Mouse (Mus musculus) hindbrain, embryonic 11.5 days (tissue): ENCODE data around the gene Edem3. TPM values are rescaled to one million over a fixed set of nuclear protein-coding genes. Genes with fewer than 3 reads are reported as not detected.

Source experiments
- ATAC-seq: fragments of 200-750 bp; cut with Nextera tagmentation; 2 replicates; pipeline ENCODE4 v1.8.0; 2017; ENCODE audit warnings: mild to moderate bottlenecking, moderate TSS enrichment, moderate library complexity; ENCODE audit not compliant: low FRiP score
- DNase-seq: peaks from one replicate; pipeline ENCODE4 v3.0.0-alpha.2; 2015; ENCODE audit warnings: low spot score
- H3K27ac ChIP-seq: fragments of 300-500 bp; sonication (generic); 2 replicates; pipeline ENCODE4 v1.5.1; 2014; ENCODE audit warnings: mild to moderate bottlenecking, low read depth, low read length
- H3K27me3 ChIP-seq: fragments of 300-500 bp; sonication (generic); 2 replicates; pipeline ENCODE4 v1.6.1; 2014; ENCODE audit warnings: mild to moderate bottlenecking, low read length, moderate library complexity, mixed read lengths; ENCODE audit not compliant: control insufficient read depth, insufficient read depth
- H3K36me3 ChIP-seq: fragments of 300-500 bp; sonication (generic); 2 replicates; pipeline ENCODE4 v1.6.1; 2014; ENCODE audit warnings: mild to moderate bottlenecking, low read length, moderate library complexity, mixed read lengths; ENCODE audit not compliant: control insufficient read depth, insufficient read depth
- H3K4me1 ChIP-seq: fragments of 300-500 bp; sonication (generic); replicated peaks from 2 replicates; pipeline ENCODE4 v1.6.1; 2014; ENCODE audit warnings: low read length, mixed read lengths; ENCODE audit not compliant: control insufficient read depth, insufficient read depth
- H3K4me2 ChIP-seq: fragments of 300-500 bp; sonication (generic); replicated peaks from 2 replicates; pipeline ENCODE4 v1.6.1; 2014; ENCODE audit warnings: mild to moderate bottlenecking, low read depth, low read length
- H3K4me3 ChIP-seq: fragments of 300-500 bp; sonication (generic); 2 replicates; pipeline ENCODE4 v1.5.1; 2014; ENCODE audit warnings: low read depth, low read length
- H3K9ac ChIP-seq: fragments of 300-500 bp; sonication (generic); 2 replicates; pipeline ENCODE4 v1.6.1; 2014; ENCODE audit warnings: low read depth, low read length
- H3K9me3 ChIP-seq: fragments of 300-500 bp; sonication (generic); 2 replicates; pipeline ENCODE4 v1.6.1; 2016; ENCODE audit warnings: low read length; ENCODE audit not compliant: control insufficient read depth
- WGBS: fragments of 180-500 bp; shearing (Covaris S2); extraction: QIAGEN DNeasy Blood & Tissue Kit; methylation state at CpG from one replicate; pipeline ENCODE4 v1.1.7; 2014; 5-methylcytosine and 5-hydroxymethylcytosine counted together
- polyA plus RNA-seq: library from polyadenylated mRNA; unstranded; fragments of >200 nt; fragmentation: Nextera tagmentation; extraction: Ambion mirVana; gene quantifications from 2 replicates; pipeline ENCODE4 v1.2.1, GENCODE M21; 2014

Gene Edem3
- polyA plus RNA-seq, 1 experiment from 2014 or later = 21.2 TPM

DNA sequence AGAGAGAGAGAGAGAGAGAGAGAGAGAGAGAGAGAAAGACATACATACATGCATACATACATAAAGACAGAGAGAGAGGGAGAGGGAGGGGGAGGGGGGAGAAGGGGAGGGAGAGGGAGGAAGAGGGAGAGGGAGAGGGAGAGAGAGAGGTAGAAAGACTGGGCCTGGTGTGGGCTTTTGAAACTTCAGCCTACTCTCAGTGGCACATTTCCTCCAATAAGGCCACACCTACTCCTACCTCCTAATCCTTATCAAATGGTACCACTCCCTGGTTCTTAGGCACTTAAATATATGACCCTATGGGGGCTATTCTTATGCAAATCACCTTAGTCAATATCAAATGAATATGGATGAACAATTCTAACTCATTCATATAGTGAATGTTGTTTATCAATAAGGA lies 41.5 kb upstream of the Edem3 start:
- Histone ChIP-seq H3K27ac (no peak overlapping the region), H3K9ac (no peak overlapping the region), H3K4me3 (no peak overlapping the region), H3K27me3 (no peaks in the 10 kb centered on the region), H3K9me3 (no peaks in the 10 kb centered on the region), H3K4me1 (no peaks in the 10 kb centered on the region), H3K4me2 (no peak overlapping the region), H3K36me3 (no peaks in the 10 kb centered on the region)
- DNase-seq = no peak
- ATAC-seq = no peak

GRCm38 (mm10) chr1:151716024-151716710 lies 39.0 kb upstream of the Edem3 start:
- no peak for DNase-seq
- no peaks in the 10 kb centered on the region for H3K27me3 ChIP-seq
- H3K4me3 ChIP-seq = no peak overlapping the region
- no peak for ATAC-seq
- no peaks in the 10 kb centered on the region for H3K4me1 ChIP-seq
- no peaks in the 10 kb centered on the region for H3K36me3 ChIP-seq
- no peak overlapping the region for H3K9ac ChIP-seq
- H3K4me2 ChIP-seq = no peak overlapping the region
- H3K27ac ChIP-seq = no peak overlapping the region
- no peaks in the 10 kb centered on the region for H3K9me3 ChIP-seq
- 72% methylated on average over 11 of the region's 11 CpGs for WGBS

GRCm38 (mm10) chr1:151717624-151718023 lies 37.5 kb upstream of the Edem3 start:
- DNase-seq = no peak
- no peak overlapping the region for H3K4me2 ChIP-seq
- no peak overlapping the region for H3K4me3 ChIP-seq
- no peak for ATAC-seq
- 86% methylated on average over 5 of the region's 5 CpGs for WGBS
- no peaks in the 10 kb centered on the region for H3K4me1 ChIP-seq
- no peak overlapping the region for H3K9ac ChIP-seq
- H3K9me3 ChIP-seq = no peaks in the 10 kb centered on the region
- H3K27ac ChIP-seq = no peak overlapping the region
- no peaks in the 10 kb centered on the region for H3K36me3 ChIP-seq
- no peaks in the 10 kb centered on the region for H3K27me3 ChIP-seq

DNA sequence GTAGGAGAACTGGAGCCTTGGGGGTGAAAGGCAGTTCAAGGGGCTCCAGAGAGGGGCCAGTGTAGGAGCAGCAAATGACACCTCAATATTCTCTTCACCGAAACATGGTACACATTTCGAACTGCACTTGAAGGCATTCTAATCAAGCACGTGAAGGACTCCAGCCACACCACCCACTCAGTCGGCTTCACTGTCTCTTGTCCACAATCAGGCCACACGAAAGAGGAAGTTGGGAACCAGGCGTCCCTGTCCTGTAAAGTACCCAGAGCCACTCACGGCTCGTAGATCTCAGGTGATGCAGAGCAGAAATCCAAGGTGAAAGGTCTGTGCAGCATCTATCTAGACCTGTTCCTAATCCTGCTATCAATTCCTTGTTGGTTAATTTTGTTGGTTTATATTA lies 36.6 kb upstream of the Edem3 start:
- no peaks in the 10 kb centered on the region for H3K36me3 ChIP-seq
- H3K9me3 ChIP-seq = no peaks in the 10 kb centered on the region
- no peak overlapping the region for H3K9ac ChIP-seq
- 86% methylated on average over 8 of the region's 8 CpGs for whole genome bisulfite sequencing
- ATAC-seq (no peak), DNase-seq (no peak)
- H3K27ac ChIP-seq = no peak overlapping the region
- no peaks in the 10 kb centered on the region for H3K27me3 ChIP-seq
- H3K4me3 ChIP-seq = no peak overlapping the region
- no peak overlapping the region for H3K4me2 ChIP-seq
- H3K4me1 ChIP-seq = no peaks in the 10 kb centered on the region

DNA sequence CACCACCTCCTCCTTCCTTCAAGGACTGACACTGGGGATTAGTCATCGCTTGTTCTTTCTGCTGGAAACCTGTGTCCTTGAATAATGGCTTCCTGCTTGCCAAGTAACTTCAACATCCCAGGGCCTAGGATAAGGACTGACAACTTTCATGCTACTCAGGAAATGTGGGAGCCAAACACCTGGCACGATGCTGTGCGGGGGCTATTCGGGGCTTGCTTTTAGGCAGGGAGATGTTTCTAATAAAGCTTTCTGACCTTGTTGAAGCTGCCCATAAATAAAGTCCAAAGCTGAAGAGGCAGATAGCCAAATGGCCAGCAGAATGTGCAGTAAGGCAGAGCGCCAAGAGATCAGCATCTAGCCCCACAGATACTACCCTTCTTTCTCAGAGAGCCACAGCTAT lies 35.3 kb upstream of the Edem3 start:
- Histone ChIP-seq H3K36me3 (no peaks in the 10 kb centered on the region), H3K9me3 (no peaks in the 10 kb centered on the region), H3K27ac (no peak overlapping the region), H3K4me3 (no peak overlapping the region), H3K4me2 (no peak overlapping the region), H3K27me3 (no peaks in the 10 kb centered on the region), H3K4me1 (no peaks in the 10 kb centered on the region), H3K9ac (no peak overlapping the region)
- no peak for DNase-seq
- no peak for ATAC-seq
- 91% methylated on average over 5 of the region's 5 CpGs for WGBS

DNA sequence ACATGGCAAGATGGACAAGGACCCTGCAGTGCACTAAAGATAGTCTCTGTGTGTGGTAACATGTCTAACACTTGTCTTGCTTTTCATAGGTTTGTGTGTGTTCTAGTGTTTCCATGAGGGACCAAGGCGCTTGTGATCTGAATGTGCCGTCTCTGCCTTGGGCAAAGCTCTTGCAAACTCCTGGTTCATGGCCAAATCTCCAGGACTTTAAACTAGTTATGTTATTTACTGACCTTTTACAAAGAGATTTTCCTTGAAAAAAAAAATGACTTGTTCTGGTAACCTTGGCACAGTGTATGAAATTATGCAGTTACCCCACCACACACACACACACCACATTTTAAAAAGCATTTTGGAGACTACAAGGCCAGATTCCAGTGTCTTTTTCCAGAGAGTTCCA lies 34.6 kb upstream of the Edem3 start:
- no peak overlapping the region for H3K4me3 ChIP-seq
- no peaks in the 10 kb centered on the region for H3K27me3 ChIP-seq
- no peak overlapping the region for H3K4me2 ChIP-seq
- ATAC-seq (no peak), DNase-seq (no peak)
- H3K9me3 ChIP-seq = no peaks in the 10 kb centered on the region
- no peak overlapping the region for H3K27ac ChIP-seq
- H3K36me3 ChIP-seq = no peaks in the 10 kb centered on the region
- H3K4me1 ChIP-seq = no peaks in the 10 kb centered on the region
- WGBS = 94% methylated on average over 2 of the region's 2 CpGs
- no peak overlapping the region for H3K9ac ChIP-seq

DNA sequence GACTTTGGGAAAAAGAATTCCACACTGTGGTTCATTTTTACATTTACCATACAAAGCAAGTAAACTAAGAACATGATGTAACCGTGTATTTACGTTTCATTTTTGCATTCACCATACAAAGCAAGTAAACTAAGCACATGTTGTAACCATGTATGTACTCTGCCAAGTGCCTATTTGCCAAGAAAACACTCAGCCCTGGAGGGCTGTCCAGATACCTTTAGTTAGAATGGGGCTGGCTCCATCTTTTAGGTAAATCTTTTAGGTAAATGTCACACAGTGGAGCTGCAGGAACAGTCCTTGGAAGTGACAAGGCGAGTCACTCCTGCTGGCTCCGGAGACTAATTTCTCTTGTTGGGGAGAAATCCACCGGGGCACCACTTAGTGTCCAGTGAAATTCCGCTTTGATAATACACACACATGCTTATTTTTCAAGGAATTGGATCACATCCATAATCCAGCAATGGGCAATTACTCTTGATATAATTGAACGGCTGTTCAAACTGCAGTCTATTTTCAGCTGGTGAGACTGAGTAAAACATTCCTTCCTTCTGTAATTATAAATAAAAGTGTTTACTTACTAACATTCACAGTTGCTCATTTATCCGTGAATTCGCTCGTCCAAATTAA lies 33.7 kb upstream of the Edem3 start:
- H3K27ac ChIP-seq = no peak overlapping the region
- H3K36me3 ChIP-seq = no peaks in the 10 kb centered on the region
- ATAC-seq (no peak), DNase-seq (no peak)
- no peaks in the 10 kb centered on the region for H3K27me3 ChIP-seq
- H3K4me1 ChIP-seq = no peaks in the 10 kb centered on the region
- H3K4me2 ChIP-seq = no peak overlapping the region
- no peak overlapping the region for H3K4me3 ChIP-seq
- WGBS = 87% methylated on average over 10 of the region's 10 CpGs
- H3K9ac ChIP-seq = no peak overlapping the region
- H3K9me3 ChIP-seq = no peaks in the 10 kb centered on the region

DNA sequence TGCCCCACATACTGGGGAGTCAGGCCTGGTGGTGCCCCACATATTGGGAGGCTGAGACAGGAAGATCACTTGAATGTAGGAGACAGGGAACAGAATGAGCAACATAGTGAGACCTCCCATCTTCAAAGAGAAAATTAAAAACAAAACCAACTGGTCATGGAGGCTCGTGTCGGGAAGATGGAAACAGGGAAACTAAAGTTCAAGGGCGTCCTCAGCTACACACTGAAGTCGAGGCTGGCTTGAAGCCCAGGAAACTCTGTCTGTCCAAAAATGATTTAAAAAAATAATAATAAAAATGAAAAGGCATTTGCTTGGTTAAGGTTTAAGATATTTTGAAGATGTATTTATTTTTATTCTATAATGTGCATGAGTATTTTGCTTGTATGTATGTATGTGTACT lies 31.4 kb upstream of the Edem3 start:
- H3K27me3 ChIP-seq = no peaks in the 10 kb centered on the region

DNA sequence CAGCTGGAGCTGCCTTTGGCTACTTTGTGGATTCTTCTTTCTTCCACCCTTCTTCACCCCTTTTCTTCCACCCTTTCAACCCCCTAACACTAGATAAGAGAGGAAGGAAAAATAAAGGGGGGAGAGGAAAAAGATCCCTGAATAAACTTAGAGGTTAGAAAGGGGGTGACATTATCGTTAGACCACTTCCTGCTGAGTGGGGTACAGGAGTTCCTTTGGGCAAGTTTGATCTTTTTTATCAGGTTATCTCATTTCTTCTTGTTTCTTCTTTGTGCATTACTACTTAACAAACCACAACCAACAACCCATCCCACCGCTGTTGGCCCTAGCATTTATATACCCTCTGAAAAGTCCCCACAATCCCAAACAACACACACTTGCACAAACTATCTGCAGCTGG lies 29.6 kb upstream of the Edem3 start:
- Histone ChIP-seq H3K27me3 (no peaks in the 10 kb centered on the region), H3K9me3 (no peaks in the 10 kb centered on the region), H3K36me3 (no peaks in the 10 kb centered on the region), H3K4me3 (no peak overlapping the region), H3K4me1 (no peaks in the 10 kb centered on the region), H3K9ac (no peak overlapping the region), H3K27ac (no peak overlapping the region), H3K4me2 (no peak overlapping the region)
- no peak for ATAC-seq
- no peak for DNase-seq
- 85% methylated on average over 2 of the region's 2 CpGs for WGBS

More for the DNA sequence above, 31.4 kb upstream of the Edem3 start:
- ATAC-seq (no peak), DNase-seq (no peak)
- Histone ChIP-seq H3K4me2 (no peak overlapping the region), H3K27ac (no peak overlapping the region), H3K4me1 (no peaks in the 10 kb centered on the region), H3K9me3 (no peaks in the 10 kb centered on the region), H3K9ac (no peak overlapping the region), H3K4me3 (no peak overlapping the region), H3K36me3 (no peaks in the 10 kb centered on the region)
- 85% methylated on average over 4 of the region's 4 CpGs for WGBS
